Mouse (Mus musculus) activated CD4-positive, CD25-positive, alpha-beta regulatory T cell, adult 4 months (primary cell): Measurements from ENCODE around the gene Grip2. TPM values are rescaled to one million over a fixed set of nuclear protein-coding genes. Genes with fewer than 3 reads are reported as not detected.

Experiments
- ATAC-seq: one replicate; pipeline ENCODE4 v1.8.0; 2017
- polyA plus RNA-seq, 2 experiments: library from polyadenylated mRNA; unstranded; fragments of 100-300 nt; shearing (Covaris generic); gene quantifications; one replicate each; pipeline ENCODE4 v1.2.1; 2017

The Grip2 gene
- polyA plus RNA-seq: under 1 TPM; 0.17 to 0.19 TPM

DNA sequence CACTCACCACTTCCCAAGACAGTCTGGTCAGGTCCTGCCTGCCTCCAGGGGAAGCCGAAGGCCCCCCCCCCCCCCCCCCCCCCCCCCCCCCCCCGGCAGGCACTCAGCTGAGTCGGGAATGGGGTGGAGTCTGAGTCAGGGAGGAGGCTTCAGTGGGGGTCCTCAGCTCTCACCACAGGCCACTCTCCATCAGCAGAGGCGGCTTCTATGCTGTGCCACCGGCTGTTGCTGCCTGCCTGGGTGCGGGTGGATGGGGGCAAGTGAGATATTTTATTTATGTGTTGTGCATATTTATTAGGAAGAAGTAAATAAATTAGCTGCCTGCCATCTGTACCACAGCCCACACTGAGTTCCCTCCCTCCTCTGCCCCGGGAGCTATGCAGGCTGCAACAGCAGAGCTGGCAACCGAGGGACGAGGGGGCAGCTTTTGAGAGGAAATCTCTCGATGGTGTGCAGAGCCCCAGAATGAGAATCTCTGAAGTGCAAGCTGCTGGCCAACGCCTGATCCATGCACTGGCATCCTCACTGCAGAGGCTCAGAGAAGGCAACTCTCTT is at the start of gene Grip2:
Gene Grip2 (minus strand): TSS at position 235 of the 555 bp plus-strand sequence.
- no peak for ATAC-seq

DNA sequence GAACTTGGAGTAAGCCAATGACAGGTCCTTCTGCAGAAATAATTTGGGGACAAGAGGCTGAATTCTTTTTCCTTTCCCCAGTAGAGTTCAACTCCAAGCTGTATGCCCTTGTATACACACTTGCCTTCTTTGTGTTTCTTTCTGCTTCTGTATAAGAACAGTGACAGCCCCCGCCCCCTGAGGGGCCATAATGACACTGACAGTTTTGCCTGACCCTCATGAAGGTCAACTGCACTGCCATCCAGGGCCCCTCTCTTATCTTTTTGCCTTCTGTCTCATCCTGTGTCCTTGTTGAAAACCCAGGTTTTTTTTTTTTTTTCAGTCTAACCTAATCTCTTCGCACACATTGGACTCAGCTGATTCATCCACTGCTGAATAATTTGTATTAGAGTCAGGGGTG is 45.7 kb upstream of the Grip2 start:
- no peak for ATAC-seq

- ATAC-seq: no peak
These were observed 41.0 kb upstream of the Grip2 start for GRCm38 (mm10) chr6:91868091-91868490.

DNA sequence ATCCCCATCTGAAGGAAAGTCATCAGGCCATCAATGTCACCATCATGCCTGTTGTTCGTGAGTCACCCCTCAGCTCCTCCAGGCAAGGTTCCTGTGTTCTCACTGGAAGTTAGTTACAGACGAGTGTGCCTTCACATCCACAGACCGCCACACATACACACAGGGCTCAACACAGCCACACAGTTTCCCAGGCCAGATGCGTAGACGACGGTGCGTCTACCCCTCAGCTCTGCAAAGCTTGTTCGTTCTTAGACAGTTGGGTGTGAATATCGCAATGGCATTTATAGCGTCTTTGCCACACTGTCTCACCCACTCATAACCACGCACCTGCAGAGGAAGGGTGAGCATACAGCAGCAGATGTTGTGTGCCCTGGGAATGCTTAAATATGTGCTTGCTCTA is 38.6 kb upstream of the Grip2 start:
- ATAC-seq: no peak

DNA sequence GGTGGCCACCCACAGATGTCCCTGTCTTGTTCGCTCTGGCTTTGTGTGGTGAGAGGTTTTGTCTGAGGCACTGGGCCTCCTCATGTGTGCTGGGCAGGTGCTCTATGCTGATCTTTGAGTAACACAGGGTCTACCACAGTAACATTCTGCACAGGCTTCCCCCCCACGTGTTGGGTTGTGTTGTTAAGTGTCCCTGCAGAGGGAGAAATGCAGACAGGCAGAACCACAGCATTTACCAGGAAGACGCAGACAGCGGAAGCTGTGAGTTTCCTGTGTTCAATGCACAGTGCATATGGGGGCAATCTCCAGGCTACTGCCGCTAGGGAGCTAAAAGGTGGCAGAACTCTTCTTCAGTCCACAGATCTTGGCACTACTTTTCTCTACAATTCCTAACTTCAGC is 37.5 kb upstream of the Grip2 start:
- peak; percentile 32 for ATAC-seq

- no peak for ATAC-seq
These were observed 35.8 kb upstream of the Grip2 start for GRCm38 (mm10) chr6:91862848-91863247.

DNA sequence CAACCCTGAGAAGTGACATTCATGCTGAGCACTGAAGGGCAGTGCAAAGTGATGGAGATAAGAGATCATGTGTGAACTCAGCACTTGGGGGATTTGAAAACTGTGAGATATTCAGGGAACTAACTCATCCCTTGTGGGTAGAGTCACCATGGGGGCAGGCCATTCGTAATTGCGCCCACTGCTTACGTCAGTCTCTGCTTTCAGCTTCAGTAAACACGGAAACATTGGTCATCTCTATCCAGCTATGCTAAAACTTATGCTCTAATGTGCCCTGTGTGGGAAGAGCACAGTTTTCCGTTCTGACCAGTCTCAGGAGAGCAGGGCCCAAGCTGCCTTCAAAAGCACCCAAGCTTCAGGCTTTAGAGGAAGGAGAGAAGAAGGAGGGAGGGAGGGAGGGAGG is 31.3 kb upstream of the Grip2 start:
- no peak for ATAC-seq

- no peak for ATAC-seq
These were observed 25.5 kb upstream of the Grip2 start for GRCm38 (mm10) chr6:91852550-91852949.

DNA sequence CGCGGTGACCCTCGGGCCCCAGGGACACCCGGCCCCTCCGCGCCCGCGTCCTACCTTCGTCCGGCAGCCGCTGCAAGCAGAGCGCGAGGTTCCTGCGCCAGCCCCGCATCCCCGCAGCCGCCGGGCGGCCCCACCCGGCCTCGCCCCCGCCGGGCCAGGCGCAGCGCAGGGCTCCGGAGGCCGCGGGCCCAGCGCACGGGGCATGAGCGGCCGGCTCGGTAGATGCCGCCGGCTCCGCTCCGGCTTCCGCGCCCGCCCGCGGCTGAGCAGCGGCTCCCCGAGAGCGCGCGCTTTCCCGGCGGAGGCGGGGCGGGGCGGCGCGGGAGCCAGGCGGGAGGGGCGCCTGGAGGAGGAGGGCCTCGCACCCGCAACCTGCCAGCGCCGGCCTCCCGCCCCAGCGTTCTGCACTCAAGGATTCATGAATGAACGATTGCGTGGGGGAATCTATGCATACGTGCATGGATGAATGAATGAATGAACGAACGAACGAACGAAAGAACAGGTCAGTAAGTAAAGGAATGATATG is 16.6 kb upstream of the Grip2 start:
- no peak for ATAC-seq

DNA sequence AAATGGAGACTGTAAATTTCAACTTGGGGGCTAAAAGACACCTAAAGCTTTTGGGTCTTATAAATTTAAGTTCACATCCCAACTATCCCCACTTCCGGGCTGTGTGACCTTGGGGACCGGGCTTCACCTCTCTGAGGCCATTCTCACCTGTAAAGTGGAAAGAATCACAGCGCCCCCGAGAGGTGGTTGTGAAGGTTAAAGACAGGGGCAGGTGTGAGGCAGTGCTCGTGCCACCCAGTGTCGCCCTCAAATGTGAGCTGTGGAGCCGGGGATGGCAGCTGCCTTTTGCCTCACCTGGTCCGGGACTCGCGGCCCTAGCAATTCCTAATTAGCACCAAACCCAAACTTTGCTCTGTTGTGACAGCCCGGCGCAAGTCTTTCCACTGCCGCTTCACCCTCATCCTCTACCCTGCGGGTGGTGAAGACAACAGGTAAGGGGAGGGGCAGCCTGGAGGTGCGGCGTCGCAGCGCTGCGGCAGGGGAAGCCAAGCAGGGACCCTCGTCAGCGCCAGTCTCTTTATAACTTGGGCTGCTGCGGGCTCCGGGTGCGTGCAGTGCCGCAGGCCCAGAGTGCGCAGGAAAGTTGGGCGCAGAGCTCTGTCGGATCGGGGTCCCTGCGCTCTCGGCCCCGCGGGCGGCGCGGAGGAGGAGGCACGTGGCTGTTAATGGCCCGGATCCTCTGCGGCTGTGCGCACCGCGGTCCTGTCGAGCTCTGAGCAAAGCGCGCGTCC is 16.0 kb upstream of the Grip2 start:
- no peak for ATAC-seq

- ATAC-seq: no peak
These were observed 12.2 kb upstream of the Grip2 start for GRCm38 (mm10) chr6:91839010-91839871.

GRCm38 (mm10) chr6:91832863-91833440 is 5.9 kb upstream of the Grip2 start:
- no peak for ATAC-seq

DNA sequence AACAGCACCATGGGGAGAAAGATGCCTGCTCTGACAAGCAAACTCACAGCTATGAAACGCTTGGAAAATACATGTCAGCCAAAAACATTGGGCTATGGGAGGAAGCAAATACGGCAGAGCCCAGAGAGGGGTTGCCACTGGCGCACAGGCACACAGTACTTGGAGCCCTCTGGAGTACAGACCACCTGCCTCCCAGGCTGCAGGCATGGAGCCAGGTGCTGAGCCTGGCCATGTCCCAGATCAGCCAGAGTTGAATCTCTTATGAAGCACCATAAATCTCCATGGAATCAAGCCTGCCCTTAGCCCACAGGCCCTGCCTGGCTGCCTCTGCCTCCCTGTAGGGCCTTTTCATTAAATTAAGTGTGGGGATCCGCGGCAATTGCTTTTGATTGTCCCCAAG is 876 bp upstream of the Grip2 start:
- no peak for ATAC-seq

DNA sequence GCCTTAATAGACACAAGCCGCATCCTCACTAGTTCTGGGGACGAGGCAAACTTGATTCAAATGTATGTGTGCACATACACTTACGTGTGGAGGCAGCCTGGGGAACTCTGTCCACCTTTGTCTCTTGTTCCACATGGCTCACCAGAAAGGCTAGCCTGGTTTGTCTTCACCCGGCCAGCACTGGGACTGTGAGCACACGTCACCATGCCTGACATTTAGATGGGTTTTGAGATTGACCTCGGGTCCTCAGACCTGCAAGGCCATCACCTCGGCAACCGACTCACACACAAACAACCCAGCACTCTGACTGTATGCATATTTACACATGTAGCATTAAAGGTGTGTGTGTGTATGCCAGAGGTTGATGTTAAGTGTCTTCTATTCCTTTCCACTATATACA is 8.8 kb downstream of the Grip2 start:
- no peak for ATAC-seq

DNA sequence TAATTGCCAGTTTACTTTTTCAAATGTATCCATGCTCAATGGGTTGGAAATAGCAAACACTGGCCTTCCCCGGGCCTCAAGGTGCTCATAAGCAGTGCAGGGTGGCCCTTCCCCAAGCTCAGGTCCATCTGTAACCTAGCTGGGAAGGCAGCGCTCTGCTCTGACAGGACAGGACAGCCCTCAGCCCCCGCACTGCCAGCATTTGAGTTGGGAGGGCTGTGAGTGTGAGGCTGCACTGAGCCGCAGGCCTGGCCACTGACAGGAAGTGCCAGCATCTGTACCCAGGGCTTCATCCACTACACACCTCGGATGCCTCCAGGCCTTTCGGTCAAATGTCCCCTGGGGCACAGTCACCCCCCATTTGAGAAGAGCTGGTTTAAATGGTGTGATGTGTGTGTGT is 11.1 kb downstream of the Grip2 start:
- no peak for ATAC-seq

GRCm38 (mm10) chr6:91813611-91814010 is 13.4 kb downstream of the Grip2 start:
- no peak for ATAC-seq

DNA sequence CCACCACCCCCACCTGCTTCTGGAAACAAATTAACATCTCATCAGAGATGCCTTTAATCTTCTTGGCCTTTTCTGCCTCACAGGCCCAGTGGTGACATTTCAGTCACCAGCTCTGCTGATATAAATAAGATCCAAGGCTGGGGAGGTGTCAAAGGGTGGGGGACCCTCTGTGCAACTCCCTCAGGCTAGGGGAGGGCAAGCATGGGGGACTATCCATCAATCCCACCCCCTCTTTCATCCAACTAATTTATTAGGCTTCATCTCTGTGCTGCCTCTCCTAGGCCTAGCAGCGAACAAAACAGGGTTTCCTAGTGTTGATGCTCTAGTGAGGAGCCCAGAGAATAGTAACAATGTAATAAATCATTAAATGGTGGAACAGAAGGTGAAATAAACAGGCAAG is 17.0 kb downstream of the Grip2 start:
- no peak for ATAC-seq

- no peak for ATAC-seq
These were observed 19.0 kb downstream of the Grip2 start for GRCm38 (mm10) chr6:91808022-91808421.

- no peak for ATAC-seq
These were observed 19.9 kb downstream of the Grip2 start for GRCm38 (mm10) chr6:91807169-91807568.

DNA sequence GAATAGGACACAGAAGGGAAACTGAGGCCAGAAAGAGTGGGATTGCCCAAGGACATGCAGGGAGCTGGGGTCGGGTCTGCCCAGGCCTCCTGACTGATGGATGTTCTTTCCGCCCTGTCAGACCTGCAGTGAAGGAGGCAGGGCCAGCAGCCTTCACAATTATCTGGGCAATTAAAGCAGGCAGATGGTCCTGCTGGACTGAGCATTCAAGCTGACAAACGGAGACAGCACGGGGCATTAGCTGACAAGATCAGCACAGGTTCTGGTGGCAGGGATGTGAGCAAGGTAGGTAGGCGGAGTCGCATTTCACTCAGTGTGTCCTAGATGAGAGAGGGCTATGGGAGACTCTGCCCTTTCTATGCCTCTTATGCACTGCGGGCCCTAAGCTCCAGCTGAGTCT is 22.9 kb downstream of the Grip2 start:
- no peak for ATAC-seq

GRCm38 (mm10) chr6:91798496-91798895 is 28.6 kb downstream of the Grip2 start:
- ATAC-seq: no peak

DNA sequence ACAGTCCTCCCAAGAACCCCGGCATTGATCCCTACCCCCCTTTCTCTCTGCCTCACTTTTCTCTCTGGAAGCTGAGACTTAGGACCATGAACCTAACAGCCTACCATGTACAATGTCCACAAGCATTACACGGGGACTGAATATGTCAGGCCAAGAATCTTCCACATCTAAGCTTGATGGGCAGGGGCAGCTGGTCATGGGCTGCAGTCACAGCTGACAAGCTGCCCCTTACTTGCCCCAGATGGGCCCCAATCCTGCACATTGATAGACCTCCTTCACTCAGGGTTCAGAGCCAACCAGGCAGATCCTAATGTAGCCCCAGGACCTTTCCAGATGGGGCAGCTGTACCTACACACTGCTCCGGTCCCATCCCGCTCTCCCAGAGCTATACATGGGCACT is 30.3 kb downstream of the Grip2 start:
- ATAC-seq: no peak

GRCm38 (mm10) chr6:91796064-91796463 is 31.0 kb downstream of the Grip2 start:
- ATAC-seq: no peak
